Mouse (Mus musculus) intestine, embryonic 16.5 days (tissue): ENCODE data around the gene Tubg1. TPM values are rescaled to one million over a fixed set of nuclear protein-coding genes. Genes with fewer than 3 reads are reported as not detected.

Experiments
- ATAC-seq: fragments of 200-750 bp; cut with Nextera tagmentation; 2 replicates; pipeline ENCODE4 v1.8.0; 2017; ENCODE audit warnings: moderate TSS enrichment, moderate library complexity
- H3K27ac ChIP-seq: fragments of 300-500 bp; sonication (generic); 2 replicates; pipeline ENCODE4 v1.5.1; 2014; ENCODE audit warnings: mild to moderate bottlenecking, low read length
- H3K27me3 ChIP-seq: fragments of 300-500 bp; sonication (generic); replicated peaks from 2 replicates; pipeline ENCODE4 v1.6.1; 2014; ENCODE audit warnings: low read length, control low read depth, mixed read lengths; ENCODE audit not compliant: control insufficient read depth, insufficient read depth
- H3K36me3 ChIP-seq: fragments of 300-500 bp; sonication (generic); 2 replicates; pipeline ENCODE4 v1.6.1; 2014; ENCODE audit warnings: low read length, control low read depth; ENCODE audit not compliant: control insufficient read depth, insufficient read depth
- H3K4me1 ChIP-seq: fragments of 300-500 bp; sonication (generic); 2 replicates; pipeline ENCODE4 v1.6.1; 2014; ENCODE audit warnings: low read length, control low read depth, mixed read lengths; ENCODE audit not compliant: control insufficient read depth, insufficient read depth
- H3K4me2 ChIP-seq: fragments of 300-500 bp; sonication (generic); 2 replicates; pipeline ENCODE4 v1.6.1; 2014; ENCODE audit warnings: low read depth, low read length, control low read depth
- H3K4me3 ChIP-seq: fragments of 300-500 bp; sonication (generic); 2 replicates; pipeline ENCODE4 v1.5.1; 2014; ENCODE audit warnings: mild to moderate bottlenecking, low read length
- H3K9ac ChIP-seq: fragments of 300-500 bp; sonication (generic); 2 replicates; pipeline ENCODE4 v1.6.1; 2014; ENCODE audit warnings: low read depth, low read length
- H3K9me3 ChIP-seq: fragments of 300-500 bp; sonication (generic); 2 replicates; pipeline ENCODE4 v1.6.1; 2016; ENCODE audit warnings: low read length, control low read depth; ENCODE audit not compliant: control insufficient read depth
- WGBS: fragments of 180-500 bp; shearing (Covaris S2); extraction: QIAGEN DNeasy Blood & Tissue Kit; methylation state at CpG from one replicate; pipeline ENCODE4 v1.1.7; 2014; 5-methylcytosine and 5-hydroxymethylcytosine counted together
- polyA plus RNA-seq: library from polyadenylated mRNA; unstranded; fragments of >200 nt; fragmentation: Nextera tagmentation; extraction: Ambion mirVana; gene quantifications from 2 replicates; pipeline ENCODE4 v1.2.1, GENCODE M21; 2015

Gene Tubg1
- polyA plus RNA-seq, 1 experiment from 2014 or later = 56.3 TPM

DNA sequence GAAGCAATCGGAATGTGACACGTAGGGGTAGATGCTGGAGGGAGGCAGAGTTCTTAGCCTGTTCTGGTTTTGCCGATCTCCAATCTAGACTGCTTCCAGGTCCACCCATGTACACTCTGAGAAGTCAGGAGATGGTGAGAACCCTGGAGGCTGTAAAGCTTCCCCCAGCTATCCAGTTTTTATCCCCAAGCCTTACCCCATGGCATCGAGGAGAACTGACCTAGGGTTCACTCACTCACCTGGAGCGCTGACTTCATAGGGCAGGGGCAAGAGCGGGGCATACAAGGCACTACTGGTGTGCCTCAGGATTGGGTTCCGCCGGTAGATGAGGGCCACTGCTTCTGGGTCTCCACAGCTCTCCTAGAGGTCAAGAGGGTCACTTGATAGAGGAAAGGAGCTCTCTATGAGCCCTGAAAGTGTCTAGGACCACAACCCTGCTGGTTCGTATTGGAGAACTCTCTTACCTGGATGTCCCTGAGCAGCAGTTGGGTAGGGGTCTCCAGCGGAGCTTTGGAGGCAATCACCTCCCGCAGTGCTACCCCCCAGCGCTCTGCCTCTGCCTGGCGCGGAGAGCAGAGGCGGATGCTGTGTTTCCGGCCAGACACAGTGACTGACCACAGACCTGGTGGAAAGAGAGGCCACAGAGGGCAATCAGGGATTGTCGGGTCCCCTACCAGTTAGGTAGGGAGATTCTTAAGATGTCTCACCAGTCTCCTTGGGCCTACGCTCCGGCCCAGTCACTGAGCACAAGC, 47.6 kb downstream of the Tubg1 start:
- WGBS = 74% methylated on average over 19 of the region's 19 CpGs
- Histone ChIP-seq H3K27ac (no peak overlapping the region), H3K27me3 (peaks cover 8% of the 10 kb centered on the region; the same call in 1 of the 2 replicates), H3K4me1 (peaks cover 39% of the 10 kb centered on the region), H3K9me3 (no peaks in the 10 kb centered on the region), H3K4me3 (no peak overlapping the region), H3K36me3 (peaks cover 18% of the 10 kb centered on the region), H3K9ac (no peak overlapping the region), H3K4me2 (no peak overlapping the region)
- no peak for ATAC-seq

DNA sequence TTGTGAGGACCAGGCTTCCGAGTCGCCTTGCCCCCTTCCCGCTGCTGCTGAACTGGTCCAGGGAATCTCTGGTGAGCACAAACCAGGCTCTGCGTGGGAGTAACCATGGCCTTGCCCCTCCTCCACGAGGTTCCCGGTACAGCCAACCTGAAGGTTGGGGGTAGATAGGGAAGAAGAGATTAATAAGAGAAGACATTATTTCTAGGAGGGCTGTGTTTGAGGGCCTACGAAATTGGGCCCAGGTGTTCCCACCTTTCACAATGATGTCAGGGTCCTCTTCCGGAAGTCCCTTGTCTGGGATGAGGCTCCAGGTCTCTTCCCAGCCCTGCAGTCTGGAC, 48.2 kb downstream of the Tubg1 start:
- 71% methylated on average over 8 of the region's 8 CpGs for WGBS
- Histone ChIP-seq H3K9ac (no peak overlapping the region), H3K4me3 (no peak overlapping the region), H3K27ac (no peak overlapping the region), H3K27me3 (peaks cover 8% of the 10 kb centered on the region; the same call in 1 of the 2 replicates), H3K36me3 (peaks cover 18% of the 10 kb centered on the region), H3K4me2 (no peak overlapping the region), H3K4me1 (peaks cover 38% of the 10 kb centered on the region), H3K9me3 (no peaks in the 10 kb centered on the region)
- no peak for ATAC-seq

DNA sequence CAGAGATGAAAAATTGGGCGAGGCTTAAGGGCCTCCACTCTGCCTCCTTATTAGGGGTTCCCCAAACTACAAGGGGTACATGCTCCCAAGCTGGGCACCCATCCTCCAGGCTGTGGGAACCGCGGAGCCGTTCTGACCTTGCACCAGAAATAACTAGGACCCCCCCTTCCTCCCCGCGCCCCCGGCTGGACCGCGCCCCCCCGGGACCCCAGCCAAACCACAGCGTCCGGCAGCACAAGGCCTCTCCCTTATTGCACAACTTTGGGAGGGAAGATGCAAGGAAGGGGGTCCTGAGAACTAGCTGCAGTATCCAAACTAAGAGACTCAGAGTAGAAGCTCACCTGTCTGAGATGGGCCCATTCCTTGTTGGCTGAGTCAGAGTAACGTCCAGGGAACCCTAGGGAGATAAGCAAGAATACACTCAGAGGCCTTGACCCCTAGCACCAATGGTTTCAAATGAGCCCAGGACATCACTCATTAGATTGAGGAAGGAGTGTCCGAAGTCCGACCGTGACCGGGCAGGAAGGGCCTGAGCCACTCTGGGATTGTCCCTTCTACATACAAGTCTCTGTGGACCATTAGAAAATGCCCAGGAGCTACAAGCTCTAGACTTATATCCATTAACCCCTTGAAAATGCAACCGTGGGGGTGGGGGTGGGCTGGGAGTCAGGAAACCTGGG, 48.7 kb downstream of the Tubg1 start:
- no peaks in the 10 kb centered on the region for H3K9me3 ChIP-seq
- peaks cover 8% of the 10 kb centered on the region; the same call in 1 of the 2 replicates for H3K27me3 ChIP-seq
- peak overlapping the region; percentile 33; the same call in 1 of the 2 replicates for H3K9ac ChIP-seq
- H3K36me3 ChIP-seq = peaks cover 18% of the 10 kb centered on the region
- peak overlapping the region; percentile 69; the same call in 1 of the 2 replicates for H3K4me3 ChIP-seq
- no peak overlapping the region for H3K27ac ChIP-seq
- peaks cover 38% of the 10 kb centered on the region for H3K4me1 ChIP-seq
- ATAC-seq = no peak
- H3K4me2 ChIP-seq = peak overlapping the region; percentile 95
- WGBS = 72% methylated on average over 16 of the region's 18 CpGs

DNA sequence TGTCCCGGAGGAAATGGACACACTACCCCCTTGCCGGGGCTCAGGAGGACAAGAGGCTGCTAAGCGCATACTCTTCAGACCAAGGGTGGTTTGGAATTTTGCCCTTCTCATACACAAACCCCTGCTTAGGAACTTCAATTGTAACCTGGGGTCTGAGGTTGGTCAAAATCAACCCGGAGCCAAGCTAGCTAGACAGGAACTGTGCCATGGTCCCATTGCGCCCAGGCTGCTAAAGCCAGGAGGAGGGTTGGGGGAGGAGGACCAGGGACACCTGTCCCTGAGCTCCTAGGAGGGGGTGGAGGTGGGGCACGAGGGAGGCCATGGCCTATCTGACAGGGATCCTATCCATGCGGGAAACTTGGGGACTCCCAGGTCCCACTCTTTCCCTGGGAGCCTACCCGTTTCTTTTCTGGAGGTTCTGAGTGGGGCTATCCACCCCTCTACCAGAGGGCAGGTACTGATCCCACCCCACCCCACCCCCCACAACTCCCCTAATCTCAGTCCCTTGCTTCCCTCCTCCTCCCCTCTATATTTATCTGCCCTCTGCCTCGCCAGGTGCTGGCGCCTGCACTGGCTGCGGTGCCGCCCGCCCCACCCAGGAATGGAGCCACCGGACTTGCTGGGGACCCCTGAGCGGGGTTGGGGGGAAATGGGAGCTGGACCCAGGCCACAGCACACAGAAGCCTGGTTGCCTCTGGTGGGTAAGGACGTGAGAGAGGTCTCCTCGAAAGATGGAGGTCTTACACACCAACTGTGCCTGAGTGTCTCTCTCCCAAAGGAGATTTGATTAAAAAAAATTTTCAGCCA, 49.8 kb downstream of the Tubg1 start:
- Histone ChIP-seq H3K9ac (peak overlapping the region; percentile 77), H3K4me3 (peak overlapping the region; percentile 69), H3K27me3 (0 out of 2 replicates have a peak, but pooled peaks cover 8% of the 10 kb centered on the region), H3K27ac (no peak overlapping the region), H3K4me1 (peaks cover 39% of the 10 kb centered on the region), H3K9me3 (no peaks in the 10 kb centered on the region), H3K4me2 (peak overlapping the region; percentile 95), H3K36me3 (peaks cover 18% of the 10 kb centered on the region)
- ATAC-seq = no peak
- WGBS = 18% methylated on average over 17 of the region's 17 CpGs

DNA sequence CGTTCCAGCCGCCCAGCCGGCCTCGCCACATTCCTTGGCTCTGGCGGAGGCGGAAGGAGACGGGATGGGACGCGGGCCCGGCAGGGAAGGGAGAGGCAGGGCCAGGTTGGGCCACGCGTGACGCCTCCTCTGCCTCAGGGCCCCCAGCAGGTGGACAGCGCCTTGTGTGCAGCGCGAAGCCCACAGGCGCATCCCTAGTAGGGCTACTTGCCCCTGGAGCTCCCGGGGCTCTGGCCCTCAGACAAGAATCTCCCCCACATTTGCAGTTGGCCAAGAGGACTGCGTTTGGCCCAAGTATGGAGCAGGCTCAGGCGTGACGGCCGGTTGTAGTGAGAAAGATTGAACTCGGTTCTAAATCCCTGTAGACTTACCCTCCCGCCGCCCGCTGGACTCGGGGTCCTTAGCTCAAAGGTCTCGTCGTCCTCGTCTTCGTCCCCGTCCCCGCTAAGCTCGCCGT, 50.6 kb downstream of the Tubg1 start, which contains the start of gene Cntnap1:
Cntnap1 (plus strand) TSS at position 170 of the 457 bp plus-strand sequence.
- ATAC-seq = no peak
- H3K9me3 ChIP-seq = no peaks in the 10 kb centered on the region
- under 1% methylated on average over 35 of the region's 35 CpGs for WGBS
- H3K27me3 ChIP-seq = 0 out of 2 replicates have a peak, but pooled peaks cover 8% of the 10 kb centered on the region
- H3K27ac ChIP-seq = peak within 1 kb of the TSS; percentile 88
- peaks cover 18% of the 10 kb centered on the region for H3K36me3 ChIP-seq
- H3K9ac ChIP-seq = peak within 1 kb of the TSS; percentile 77
- peaks cover 48% of the 10 kb centered on the region for H3K4me1 ChIP-seq
- H3K4me2 ChIP-seq = peak within 1 kb of the TSS; percentile 95
- peak within 1 kb of the TSS; percentile 69 for H3K4me3 ChIP-seq

DNA sequence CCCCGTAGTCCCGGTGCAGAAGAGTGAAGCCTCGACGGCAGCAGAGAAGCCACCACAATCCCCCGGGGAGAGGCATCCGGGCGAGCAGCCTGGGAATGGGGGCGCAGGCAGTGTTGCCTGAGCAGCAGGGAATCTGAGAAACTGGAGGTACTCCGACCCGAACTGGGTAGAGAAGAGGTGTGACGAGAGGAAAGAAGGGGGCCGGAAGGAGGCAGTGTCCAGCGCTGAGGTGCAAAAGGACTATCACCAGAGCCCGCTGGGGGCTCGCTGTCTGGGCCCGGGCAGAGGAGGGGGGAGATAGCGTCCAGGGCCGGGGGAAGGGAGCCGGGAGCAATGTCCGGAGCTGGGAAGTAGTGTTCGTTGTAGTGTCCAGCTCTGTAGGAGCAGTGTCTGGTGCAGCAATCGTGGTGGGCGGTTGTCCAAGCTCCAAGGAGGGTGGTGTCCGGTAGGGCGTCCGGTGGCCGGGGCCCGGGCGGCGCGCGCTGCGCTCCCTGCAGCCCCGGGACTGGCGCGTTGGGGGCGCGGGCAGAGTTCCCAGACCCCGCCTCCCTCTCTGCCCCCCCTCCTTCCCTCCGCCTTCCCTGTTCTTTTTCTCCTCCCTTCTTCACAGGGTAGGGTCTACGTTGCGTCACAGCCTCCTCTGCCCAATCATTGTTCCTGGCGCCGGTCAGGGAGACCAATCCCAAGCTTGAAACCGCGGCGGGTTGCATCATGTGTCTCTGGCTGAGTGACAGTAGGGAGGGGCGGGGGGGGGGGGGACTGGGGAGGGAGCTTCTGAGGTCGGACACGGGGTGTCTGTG, 51.3 kb downstream of the Tubg1 start, which contains the start of gene Plekhh3:
Plekhh3 (minus strand) TSS at position 541 of the 800 bp plus-strand sequence.
- peaks cover 50% of the 10 kb centered on the region for H3K4me1 ChIP-seq
- H3K36me3 ChIP-seq = peaks cover 18% of the 10 kb centered on the region
- under 1% methylated on average over 49 of the region's 50 CpGs for WGBS
- H3K9ac ChIP-seq = peak within 1 kb of the TSS; percentile 77
- ATAC-seq = peak; percentile 91
- 0 out of 2 replicates have a peak, but pooled peaks cover 7% of the 10 kb centered on the region for H3K27me3 ChIP-seq
- H3K27ac ChIP-seq = peak within 1 kb of the TSS; percentile 95
- H3K9me3 ChIP-seq = no peaks in the 10 kb centered on the region
- H3K4me2 ChIP-seq = peak within 1 kb of the TSS; percentile 95
- H3K4me3 ChIP-seq = peak within 1 kb of the TSS; percentile 69

DNA sequence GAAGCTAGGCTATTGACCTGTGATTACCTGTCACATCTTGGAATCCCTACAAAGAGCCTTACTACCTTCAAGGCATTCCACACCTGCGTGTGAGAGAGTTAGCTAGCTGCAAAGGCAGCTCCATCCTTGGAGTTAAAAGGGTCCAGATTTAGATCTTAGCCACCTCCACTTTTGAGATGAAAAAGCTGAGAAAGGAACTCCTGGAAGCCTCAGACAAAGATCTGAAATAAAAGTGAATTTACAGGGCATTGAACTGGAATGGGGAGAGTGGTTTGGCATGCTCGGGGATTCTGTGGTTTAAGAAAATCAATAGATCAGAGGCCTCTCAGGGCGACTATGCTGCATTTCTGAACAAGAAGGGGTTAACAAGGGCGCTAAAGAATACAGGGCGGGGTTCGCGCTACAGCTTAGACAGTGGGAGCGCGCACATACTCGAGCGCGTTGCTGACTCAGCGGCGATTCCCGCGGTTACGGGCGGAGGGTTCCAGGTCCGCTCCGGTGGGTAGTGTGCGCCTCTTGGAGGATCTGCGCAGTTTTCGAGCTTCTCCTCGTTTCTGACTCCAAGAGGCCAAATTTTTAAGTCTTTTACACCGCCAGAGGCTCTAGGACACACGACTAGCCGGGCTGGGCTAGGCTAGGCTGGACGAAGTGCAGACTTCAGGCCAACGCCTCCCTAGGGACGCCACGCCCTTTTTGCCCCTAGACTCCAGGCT, 52.1 kb downstream of the Tubg1 start:
- Histone ChIP-seq H3K4me2 (peak overlapping the region; percentile 75), H3K27me3 (peaks cover 4% of the 10 kb centered on the region; the same call in 1 of the 2 replicates), H3K9me3 (no peaks in the 10 kb centered on the region), H3K4me3 (peak overlapping the region; percentile 69), H3K27ac (peak overlapping the region; percentile 95), H3K36me3 (peaks cover 11% of the 10 kb centered on the region), H3K9ac (peak overlapping the region; percentile 71), H3K4me1 (peaks cover 56% of the 10 kb centered on the region)
- ATAC-seq = peak; percentile 66
- under 1% methylated on average over 31 of the region's 31 CpGs for WGBS

DNA sequence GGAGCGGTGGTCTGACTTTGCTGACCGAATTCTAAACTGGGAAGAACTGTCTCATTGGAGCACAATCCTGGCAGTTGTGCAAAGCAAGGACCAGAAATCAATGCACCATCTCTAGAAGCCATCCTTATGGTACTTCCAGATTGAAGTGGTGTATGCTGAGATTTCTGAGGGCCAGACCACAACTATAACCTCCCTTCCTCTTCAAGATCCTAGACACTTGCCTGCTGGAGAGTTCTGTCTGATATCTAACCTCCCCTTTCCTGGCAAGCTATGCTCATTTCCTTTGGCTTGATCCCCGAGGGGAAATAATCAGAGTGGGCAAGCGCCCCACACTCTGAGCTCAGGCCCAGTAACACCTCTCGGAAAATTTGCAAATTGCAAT, 52.7 kb downstream of the Tubg1 start:
- H3K9me3 ChIP-seq = no peaks in the 10 kb centered on the region
- no peak for ATAC-seq
- H3K4me1 ChIP-seq = peaks cover 59% of the 10 kb centered on the region
- peak overlapping the region; percentile 75 for H3K4me2 ChIP-seq
- peaks cover 6% of the 10 kb centered on the region for H3K36me3 ChIP-seq
- WGBS = 14% methylated on average over 5 of the region's 5 CpGs
- H3K4me3 ChIP-seq = peak overlapping the region; percentile 69
- peaks cover 4% of the 10 kb centered on the region; the same call in 1 of the 2 replicates for H3K27me3 ChIP-seq
- peak overlapping the region; percentile 71 for H3K9ac ChIP-seq
- H3K27ac ChIP-seq = peak overlapping the region; percentile 95
